Comparison of ENCODE assay signal across 9 mouse cellular contexts in genomic region chr3:67553281-67553680, GRCm38 (mm10). TPM values are rescaled to one million over a fixed set of nuclear protein-coding genes. Genes with fewer than 3 reads are reported as not detected.
DNase-seq lines count a peak whose midpoint lies in the region; ATAC-seq and TF ChIP-seq lines count a peak whose summit lies in the region.
"Had no signal": no experiment of that assay in that cellular context is flagged by ENCODE, and none has a peak within 500 bp of the region (broad histone marks: within the 10 kb centered on the region; RNA-seq: fewer than 3 reads in every experiment).

No protein-coding gene starts in this region.

- no peaks in the 10 kb centered on the region for H3K9me3 ChIP-seq in kidney, embryonic 16.5 days (ENCODE audit: low read length)
- no peaks in the 10 kb centered on the region for H3K9me3 ChIP-seq in ES-E14 (ENCODE audit: control insufficient read depth, insufficient read depth, low read depth, low read length)
- H3K9me3 ChIP-seq: stomach, embryonic 15.5 days had no signal

- no peaks in the 10 kb centered on the region for H3K27me3 ChIP-seq in kidney, embryonic 16.5 days (ENCODE audit: insufficient read depth, low read length)
- H3K27me3 ChIP-seq: stomach, embryonic 15.5 days had no signal

- intact Hi-C loops in left cerebral cortex, postnatal 4 days (cut with DNase I), result no loop called here

- H3K4me2 ChIP-seq in kidney, embryonic 16.5 days (replicated peaks; ENCODE audit: low read depth, low read length), result no peak overlapping the region
- H3K4me2 ChIP-seq: stomach, embryonic 15.5 days had no signal

- no peak overlapping the region for H3K27ac ChIP-seq in kidney, embryonic 16.5 days (ENCODE audit: low read length)
- H3K27ac ChIP-seq in ES-E14 (ENCODE audit: insufficient read depth, low read depth, low read length, poor library complexity, severe bottlenecking), result no peak overlapping the region
- H3K27ac ChIP-seq: stomach, embryonic 15.5 days had no signal

- peak; percentile 11 for DNase-seq in kidney, adult 11 months
- DNase-seq in ES-E14 (ENCODE audit: low read depth, low spot score), result no peak
- peak; percentile 49 for DNase-seq in adipocyte (ENCODE audit: low spot score)
- DNase-seq in kidney, postnatal 10 days, result peak; percentile 25
- no peak for DNase-seq in adrenal gland, postnatal 4 days (ENCODE audit: low spot score in 2 of 2)
- no peak for DNase-seq in left cerebral cortex, postnatal 4 days
- DNase-seq: adrenal gland, postnatal 25 days had no signal

- H3K4me3 ChIP-seq in kidney, embryonic 16.5 days (ENCODE audit: low read length), result no peak overlapping the region
- H3K4me3 ChIP-seq in ES-E14 (ENCODE audit: insufficient read depth in 1 of 2, low read depth in 1 of 2, low read length in 2 of 2, poor library complexity in 1 of 2, severe bottlenecking in 1 of 2), result peak overlapping the region in 1 of 2 experiments; percentile 40; a peak in 1 of 4 replicates
- H3K4me3 ChIP-seq: stomach, embryonic 15.5 days had no signal

- no peaks in the 10 kb centered on the region for H3K36me3 ChIP-seq in kidney, embryonic 16.5 days (ENCODE audit: insufficient read depth, low read length)
- H3K36me3 ChIP-seq in ES-E14 (ENCODE audit: control insufficient read depth, insufficient read depth, low read length, poor library complexity, severe bottlenecking), result no peaks in the 10 kb centered on the region
- H3K36me3 ChIP-seq: stomach, embryonic 15.5 days had no signal

- ATAC-seq in kidney, embryonic 16.5 days (ENCODE audit: low FRiP score, low TSS enrichment), result no peak

- H3K4me1 ChIP-seq in kidney, embryonic 16.5 days (ENCODE audit: insufficient read depth, low read length), result peaks cover 3% of the 10 kb centered on the region; the same call in 1 of the 2 replicates
- peaks cover 0 to 2% of the 10 kb centered on the region in 2 experiments; a peak in 1 of 4 replicates for H3K4me1 ChIP-seq in ES-E14 (ENCODE audit: control insufficient read depth in 2 of 2, insufficient read depth in 2 of 2, low read length in 2 of 2, poor library complexity in 1 of 2)
- H3K4me1 ChIP-seq: stomach, embryonic 15.5 days had no signal

- in situ Hi-C loops in ES-E14 (cut with MboI; ENCODE audit: low sequenced_read_pairs in 2 of 2, unreplicated experiment in 2 of 2), result no loop called here

- H3K9ac ChIP-seq in kidney, embryonic 16.5 days (replicated peaks; ENCODE audit: low read length), result no peak overlapping the region
- H3K9ac ChIP-seq in ES-E14 (ENCODE audit: insufficient read depth, low read depth, low read length, poor library complexity, severe bottlenecking), result no peak overlapping the region; the same call in 1 of the 2 replicates
- H3K9ac ChIP-seq: stomach, embryonic 15.5 days had no signal

- WGBS in kidney, embryonic 16.5 days, result 48% methylated on average over 4 of the region's 4 CpGs

TF ChIP-seq in ES-E14, 5 proteins besides CTCF, POLR2A, EP300 and RAD21:
- TF ChIP-seq HCFC1 (IDR thresholded peaks at IDR 0.05; ENCODE audit: borderline replicate concordance, insufficient read depth, low read length) (peak; percentile 89), ZC3H11A (IDR thresholded peaks at IDR 0.05; ENCODE audit: borderline replicate concordance, low read depth, low read length) (no peak), CHD2 (IDR thresholded peaks at IDR 0.05; ENCODE audit: low read depth, low read length) (no peak)

RNA-seq across cellular contexts. Expression of gene Mfsd1, which starts 29.3 kb away (rescaled TPM):
- 97.5 and 108 TPM in 2 replicates for polyA plus RNA-seq in kidney, embryonic 16.5 days (2015; fragmentation: Nextera tagmentation; extraction: Ambion mirVana)
- total RNA-seq in ES-E14 (2012; rRNA removed), result 96.6 and 117 TPM in 2 replicates
- total RNA-seq in adrenal gland, postnatal 4 days (2021), result 10 to 100 TPM; 71.4 to 80.2 TPM
- 10 to 100 TPM; 37.2 to 38.8 TPM for total RNA-seq in left cerebral cortex, postnatal 4 days (2021)

RNA-seq across cellular contexts. Expression of gene Rarres1, which starts 38.0 kb away (rescaled TPM):
- 3.5 and 4.6 TPM in 2 replicates for polyA plus RNA-seq in kidney, embryonic 16.5 days (2015; fragmentation: Nextera tagmentation; extraction: Ambion mirVana)
- 0.36 and 0.37 TPM in 2 replicates for total RNA-seq in ES-E14 (2012; rRNA removed)
- total RNA-seq in adrenal gland, postnatal 4 days (2021), result 1 to 10 TPM in 1 of 2 experiments, under 1 TPM in 1; 0.81 to 1.3 TPM
- total RNA-seq in left cerebral cortex, postnatal 4 days (2021), result 1 to 10 TPM; 1.6 to 2.0 TPM

Comparison
In these comparisons a context has a peak if more than half of its experiments do, and no peak if none do; other contexts are left out.
1. DNase-seq: peak in kidney, adult 11 months (single experiment), adipocyte (single experiment) and kidney, postnatal 10 days (single experiment); none in ES-E14 (single experiment), adrenal gland, postnatal 4 days (0 of 2) and left cerebral cortex, postnatal 4 days (single experiment).